Mouse (Mus musculus) embryonic facial prominence, embryonic 15.5 days (tissue): ENCODE measurements around the gene Fxyd1. TPM values are rescaled to one million over a fixed set of nuclear protein-coding genes. Genes with fewer than 3 reads are reported as not detected.
A peak's percentile ranks its signal among the peaks of the same experiment; 100 is the strongest.

ENCODE experiments used
- ATAC-seq: fragments of 200-750 bp; cut with Nextera tagmentation; 2 replicates; pipeline ENCODE4 v1.8.0; 2017; ENCODE audit warnings: low read depth, moderate TSS enrichment; ENCODE audit not compliant: insufficient number of reproducible peaks, low FRiP score, low TSS enrichment
- H3K27ac ChIP-seq: fragments of 300-500 bp; sonication (generic); replicated peaks from 2 replicates; pipeline ENCODE4 v1.5.1; 2015; ENCODE audit warnings: mild to moderate bottlenecking, inconsistent platforms
- H3K27me3 ChIP-seq: fragments of 300-500 bp; sonication (generic); 2 replicates; pipeline ENCODE4 v1.6.1; 2015; ENCODE audit warnings: inconsistent platforms
- H3K36me3 ChIP-seq: fragments of 300-500 bp; sonication (generic); 2 replicates; pipeline ENCODE4 v1.6.1; 2015; ENCODE audit warnings: mild to moderate bottlenecking, inconsistent platforms
- H3K4me1 ChIP-seq: fragments of 300-500 bp; sonication (generic); 2 replicates; pipeline ENCODE4 v1.6.1; 2015; ENCODE audit warnings: inconsistent platforms
- H3K4me2 ChIP-seq: fragments of 300-500 bp; sonication (generic); replicated peaks from 2 replicates; pipeline ENCODE4 v1.6.1; 2015; ENCODE audit warnings: mild to moderate bottlenecking, inconsistent platforms
- H3K4me3 ChIP-seq: fragments of 300-500 bp; sonication (generic); replicated peaks from 2 replicates; pipeline ENCODE4 v1.5.1; 2015; ENCODE audit warnings: mild to moderate bottlenecking, inconsistent platforms
- H3K9ac ChIP-seq: fragments of 300-500 bp; sonication (generic); 2 replicates; pipeline ENCODE4 v1.6.1; 2015; ENCODE audit warnings: inconsistent platforms
- H3K9me3 ChIP-seq: fragments of 300-500 bp; sonication (generic); replicated peaks from 2 replicates; pipeline ENCODE4 v1.6.1; 2016; ENCODE audit warnings: inconsistent platforms
- WGBS: fragments of 180-500 bp; shearing (Covaris S2); methylation state at CpG from one replicate; pipeline ENCODE4 v1.1.7; 2015; 5-methylcytosine and 5-hydroxymethylcytosine counted together
- microRNA-seq: library from miRNA; unstranded; fragments of <30 nt; microRNA quantifications from one replicate; pipeline ENCODE4, GENCODE M21; 2016; ENCODE audit warnings: borderline number of aligned reads
- polyA plus RNA-seq: library from polyadenylated mRNA; unstranded; fragments of >200 nt; fragmentation: Nextera tagmentation; extraction: Ambion mirVana; gene quantifications from 2 replicates; pipeline ENCODE4 v1.2.1, GENCODE M21; 2015

Gene Fxyd1
- polyA plus RNA-seq, 1 experiment from 2014 or later, result 115 TPM

GRCm38 (mm10) chr7:31008889-31009288, 48.1 kb downstream of the Fxyd1 start:
- Histone ChIP-seq H3K27ac (no peak overlapping the region), H3K4me3 (no peak overlapping the region), H3K4me1 (no peaks in the 10 kb centered on the region), H3K27me3 (no peaks in the 10 kb centered on the region), H3K36me3 (no peaks in the 10 kb centered on the region), H3K9me3 (no peaks in the 10 kb centered on the region), H3K9ac (no peak overlapping the region), H3K4me2 (no peak overlapping the region)
- 69% methylated on average over 3 of the region's 3 CpGs for WGBS
- no peak for ATAC-seq

DNA sequence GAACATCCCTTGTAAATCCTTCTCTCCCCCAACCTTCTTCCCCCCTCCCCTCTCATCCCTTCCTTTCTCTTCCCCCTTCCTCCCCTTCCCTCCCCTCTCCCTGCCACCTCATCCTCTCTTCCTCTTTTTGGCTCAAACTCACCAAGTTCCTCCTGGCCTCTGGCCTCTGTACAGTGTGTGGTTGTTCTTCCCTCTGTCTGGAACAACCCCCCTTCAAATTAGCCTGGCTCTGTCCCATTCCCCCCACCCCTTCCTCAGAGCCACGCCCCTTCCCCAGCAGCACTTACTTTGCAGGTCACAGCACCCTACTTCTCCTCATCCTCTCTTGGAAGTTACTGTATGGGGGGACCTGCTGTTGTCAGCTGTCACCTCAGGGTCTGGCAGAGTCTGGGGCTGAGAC, 48.8 kb downstream of the Fxyd1 start:
- 53% methylated on average over 1 of the region's 1 CpGs for WGBS
- no peak overlapping the region for H3K9ac ChIP-seq
- no peaks in the 10 kb centered on the region for H3K36me3 ChIP-seq
- no peaks in the 10 kb centered on the region for H3K4me1 ChIP-seq
- H3K9me3 ChIP-seq, result no peaks in the 10 kb centered on the region
- no peak overlapping the region for H3K4me3 ChIP-seq
- H3K27ac ChIP-seq, result no peak overlapping the region
- H3K27me3 ChIP-seq, result no peaks in the 10 kb centered on the region
- no peak for ATAC-seq
- H3K4me2 ChIP-seq, result no peak overlapping the region

DNA sequence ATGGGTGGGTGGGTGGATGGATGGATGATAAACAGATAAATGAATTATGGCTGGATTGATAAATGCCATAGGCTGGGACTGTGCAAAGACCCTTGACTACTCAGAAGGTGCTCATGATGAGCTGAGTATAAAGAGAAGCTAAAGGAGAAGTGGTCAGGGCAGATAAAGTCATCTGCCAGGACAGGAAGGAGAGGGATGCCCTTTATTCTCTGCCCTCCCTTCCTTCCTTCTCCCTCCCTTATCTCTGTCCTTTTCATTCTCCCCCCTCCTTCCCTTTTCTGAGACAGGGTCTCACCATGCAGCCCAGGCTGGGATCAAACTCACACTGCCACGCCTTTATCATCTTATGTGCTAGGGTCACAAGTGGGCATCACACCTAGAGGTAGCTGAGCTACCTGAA, 49.2 kb downstream of the Fxyd1 start:
- no peaks in the 10 kb centered on the region for H3K36me3 ChIP-seq
- 0 out of 2 replicates have a peak, but pooled peaks have one; percentile 16 for ATAC-seq

GRCm38 (mm10) chr7:31002650-31003049, 54.3 kb downstream of the Fxyd1 start:
- Histone ChIP-seq H3K27ac (no peak overlapping the region), H3K9me3 (no peaks in the 10 kb centered on the region), H3K27me3 (no peaks in the 10 kb centered on the region), H3K9ac (no peak overlapping the region), H3K4me2 (no peak overlapping the region), H3K4me1 (peaks cover 11% of the 10 kb centered on the region), H3K36me3 (no peaks in the 10 kb centered on the region), H3K4me3 (no peak overlapping the region)
- WGBS, result 75% methylated on average over 8 of the region's 8 CpGs
- no peak for ATAC-seq

More for the DNA sequence above, 49.2 kb downstream of the Fxyd1 start:
- H3K9me3 ChIP-seq, result no peaks in the 10 kb centered on the region
- no peak overlapping the region for H3K9ac ChIP-seq
- 88% methylated on average over 1 of the region's 1 CpGs for WGBS
- H3K27ac ChIP-seq, result no peak overlapping the region
- no peaks in the 10 kb centered on the region for H3K27me3 ChIP-seq
- no peaks in the 10 kb centered on the region for H3K4me1 ChIP-seq
- no peak overlapping the region for H3K4me2 ChIP-seq
- H3K4me3 ChIP-seq, result no peak overlapping the region

Small RNA genes within 50 kb of the gene (microRNA-seq; reads per million reads assigned to microRNA genes)
- gene Mir7050, result not detected

Other genes starting within 250 kb of the Fxyd1 start
- gene Ffar2, start 233.4 kb downstream of the Fxyd1 start, polyA plus RNA-seq, result 0.14 TPM in 1 of 2 replicates, not detected in the other
- not detected in 2 replicates for gene Ffar3, start 201.0 kb downstream of the Fxyd1 start, polyA plus RNA-seq
- gene Ffar1, start 195.6 kb downstream of the Fxyd1 start, polyA plus RNA-seq, result not detected in 2 replicates
- gene Cd22, start 176.9 kb downstream of the Fxyd1 start, polyA plus RNA-seq, result 0.11 and 0.20 TPM in 2 replicates
- 1.00 and 1.4 TPM in 2 replicates for gene Mag, start 142.3 kb downstream of the Fxyd1 start, polyA plus RNA-seq
- 0.93 TPM in 1 of 2 replicates, not detected in the other for gene Hamp2, start 132.5 kb downstream of the Fxyd1 start, polyA plus RNA-seq
- gene Hamp, start 113.2 kb downstream of the Fxyd1 start, polyA plus RNA-seq, result not detected in 2 replicates
- gene Usf2, start 100.4 kb downstream of the Fxyd1 start, polyA plus RNA-seq, result 23.3 and 25.0 TPM in 2 replicates
- 40.8 and 47.2 TPM in 2 replicates for gene Lsr, start 83.7 kb downstream of the Fxyd1 start, polyA plus RNA-seq
- gene Fam187b, start 83.4 kb downstream of the Fxyd1 start, polyA plus RNA-seq, result 3.3 and 4.8 TPM in 2 replicates
- gene Fxyd5, start 14.7 kb downstream of the Fxyd1 start, polyA plus RNA-seq, result 43.8 and 46.2 TPM in 2 replicates
- gene Fxyd7, start 5.7 kb downstream of the Fxyd1 start, polyA plus RNA-seq, result 10.6 and 12.3 TPM in 2 replicates
- gene Lgi4, start 2.1 kb upstream of the Fxyd1 start, polyA plus RNA-seq, result 1.7 and 2.1 TPM in 2 replicates
- gene Fxyd3, start 19.5 kb upstream of the Fxyd1 start, polyA plus RNA-seq, result 108 and 127 TPM in 2 replicates
- 5.4 and 5.7 TPM in 2 replicates for gene Hpn, start 58.1 kb upstream of the Fxyd1 start, polyA plus RNA-seq
- gene Scn1b, start 69.8 kb upstream of the Fxyd1 start, polyA plus RNA-seq, result 7.1 and 7.8 TPM in 2 replicates
- gene Gramd1a, start 98.7 kb upstream of the Fxyd1 start, polyA plus RNA-seq, result 72.5 and 75.2 TPM in 2 replicates
- not detected in 2 replicates for gene Scgb2b2, start 233.3 kb upstream of the Fxyd1 start, polyA plus RNA-seq
- not detected in 2 replicates for gene Scgb1b2, start 234.6 kb upstream of the Fxyd1 start, polyA plus RNA-seq